Mouse (Mus musculus) retina, embryonic 14.5 days (tissue): ENCODE measurements at regions not wholly inside any gene's neighbourhood (a gene's known extent, or its start where the extent isn't known, plus 50 kb on each side); places are given as distances from the start of the nearest gene placed in this dataset.
A peak's percentile ranks its signal among the peaks of the same experiment; 100 is the strongest.

ENCODE experiments used
- DNase-seq: peaks from one replicate; pipeline ENCODE4 v3.0.0-alpha.2; 2015; ENCODE audit warnings: low spot score

DNA sequence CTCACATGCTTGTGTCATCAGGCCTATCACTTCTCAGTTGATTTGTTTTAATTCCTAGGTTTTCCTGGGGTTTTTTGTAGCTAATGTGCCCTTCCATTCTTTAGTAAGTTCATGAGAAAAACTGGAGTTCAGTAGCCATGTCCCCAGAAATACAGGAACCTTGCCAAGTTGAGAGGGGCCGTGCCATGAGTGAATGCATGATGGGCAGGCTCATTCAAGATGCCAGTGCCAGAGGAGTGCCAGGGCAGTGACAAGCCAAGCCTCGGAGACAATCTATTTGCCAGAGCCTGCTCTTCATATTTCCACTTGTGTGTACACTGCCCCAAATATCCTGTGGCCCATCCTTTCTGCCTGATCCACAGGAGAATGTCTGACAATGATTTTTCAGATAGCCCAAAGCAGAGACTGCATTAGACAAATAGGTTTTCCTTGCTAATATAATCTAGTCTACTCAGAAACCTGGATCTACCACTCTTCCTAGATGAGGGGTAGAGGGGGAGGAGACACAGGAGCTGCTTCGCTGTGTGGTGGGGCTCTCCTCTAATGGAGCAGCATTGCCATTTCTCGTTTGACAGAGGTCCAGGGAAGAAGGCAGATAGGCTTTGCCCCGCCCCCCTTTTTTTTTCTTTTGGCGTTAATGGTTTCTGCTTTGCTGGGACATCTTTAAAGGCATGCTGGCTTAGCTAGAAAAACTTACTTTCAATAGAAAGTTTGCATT lies 569.5 kb upstream of the Arid1b start:
- no peak for DNase-seq

DNA sequence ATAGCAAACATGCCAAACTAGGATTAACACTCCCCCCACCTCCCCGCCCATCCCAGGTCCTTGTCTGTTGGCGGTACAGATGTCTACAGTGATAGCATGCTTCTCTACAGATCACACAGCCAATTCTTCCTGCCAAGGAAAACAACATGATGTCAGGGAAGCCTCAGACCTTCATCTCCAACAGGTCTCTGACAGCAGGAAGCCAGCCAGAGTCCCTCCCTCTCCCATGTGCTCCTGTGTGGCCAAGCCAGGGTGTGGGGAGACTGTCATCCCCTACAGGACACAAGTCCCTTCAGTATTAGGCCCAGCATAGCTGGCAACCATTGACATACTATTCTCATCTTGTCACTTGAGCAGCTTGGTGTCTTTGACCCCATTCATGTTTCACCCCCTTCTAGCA lies 568.8 kb upstream of the Arid1b start:
- DNase-seq = no peak

DNA sequence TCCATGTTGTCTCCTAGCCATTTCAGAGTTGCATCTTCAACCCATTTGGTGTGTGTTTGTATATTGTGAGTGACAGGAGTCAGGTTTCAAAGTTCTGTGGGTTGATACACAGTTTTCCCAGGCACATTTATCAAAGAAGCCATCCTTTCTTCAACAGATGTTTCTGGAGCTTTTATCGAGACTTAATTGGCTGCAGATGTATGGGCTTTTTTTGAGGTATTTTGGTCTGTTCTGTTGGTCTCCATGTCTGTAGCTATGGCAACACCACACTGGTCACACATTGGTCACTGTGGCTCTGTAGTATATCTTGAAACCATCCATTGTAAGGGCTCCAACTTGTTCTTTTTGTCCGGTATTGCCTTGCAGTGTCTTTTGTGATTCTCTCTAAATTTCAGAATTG lies 565.1 kb upstream of the Arid1b start:
- DNase-seq = no peak

DNA sequence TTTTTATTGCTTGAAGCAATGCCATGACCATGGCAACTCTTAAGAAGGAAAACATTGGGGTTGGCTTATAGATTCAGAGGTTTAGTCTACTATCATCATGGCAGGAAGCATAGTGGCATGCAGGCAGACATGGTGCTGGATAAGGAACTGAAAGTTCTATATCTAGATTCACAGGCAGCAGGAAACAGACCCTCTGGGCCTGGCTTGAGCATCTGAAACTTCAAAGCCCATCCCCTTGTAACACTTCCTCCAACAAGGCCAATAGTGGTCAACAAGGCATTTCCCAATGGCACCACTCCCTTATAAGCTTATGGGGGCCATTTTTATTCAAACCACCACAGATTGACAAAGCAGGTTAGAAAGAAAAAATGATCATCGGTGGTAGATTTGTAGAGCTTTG lies 548.5 kb upstream of the Arid1b start:
- DNase-seq = no peak

DNA sequence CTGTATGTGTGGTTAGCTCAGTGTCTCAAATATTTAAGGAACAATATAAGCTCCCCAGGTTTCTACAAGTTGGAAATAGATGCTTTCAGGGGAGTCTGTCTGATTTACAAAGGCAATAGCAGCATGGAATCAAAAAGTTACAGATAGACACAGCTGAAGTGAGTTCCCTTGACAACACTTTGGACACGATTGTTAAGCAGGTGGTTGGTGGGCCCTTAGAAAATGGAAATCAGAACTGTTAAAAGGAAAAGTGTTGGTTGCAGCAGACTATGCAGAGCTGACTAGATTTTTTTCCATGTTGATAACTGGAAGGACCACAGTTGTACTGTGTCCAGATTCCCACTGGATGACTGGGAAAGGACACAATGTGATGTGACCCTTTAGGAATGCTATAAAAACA lies 536.6 kb upstream of the Arid1b start:
- DNase-seq = no peak

DNA sequence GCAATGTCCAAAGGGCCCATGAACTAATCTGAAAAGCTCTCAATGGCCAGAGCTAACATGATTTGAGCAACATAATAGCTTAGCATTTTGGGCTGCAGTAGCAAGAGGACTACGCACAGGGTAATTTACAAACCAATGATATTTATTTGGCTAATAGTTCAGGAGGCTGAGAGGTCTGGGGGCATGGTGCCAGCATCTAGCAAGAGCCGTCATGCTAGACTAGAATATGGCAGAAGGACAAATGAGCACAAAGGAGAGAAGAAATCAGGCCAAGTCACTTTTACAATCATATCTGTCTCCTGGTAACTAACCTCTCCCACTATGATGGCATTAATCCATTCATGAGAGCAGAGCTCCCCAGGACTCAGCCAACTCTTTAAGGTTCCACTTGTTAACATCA lies 532.6 kb upstream of the Arid1b start:
- DNase-seq = no peak

DNA sequence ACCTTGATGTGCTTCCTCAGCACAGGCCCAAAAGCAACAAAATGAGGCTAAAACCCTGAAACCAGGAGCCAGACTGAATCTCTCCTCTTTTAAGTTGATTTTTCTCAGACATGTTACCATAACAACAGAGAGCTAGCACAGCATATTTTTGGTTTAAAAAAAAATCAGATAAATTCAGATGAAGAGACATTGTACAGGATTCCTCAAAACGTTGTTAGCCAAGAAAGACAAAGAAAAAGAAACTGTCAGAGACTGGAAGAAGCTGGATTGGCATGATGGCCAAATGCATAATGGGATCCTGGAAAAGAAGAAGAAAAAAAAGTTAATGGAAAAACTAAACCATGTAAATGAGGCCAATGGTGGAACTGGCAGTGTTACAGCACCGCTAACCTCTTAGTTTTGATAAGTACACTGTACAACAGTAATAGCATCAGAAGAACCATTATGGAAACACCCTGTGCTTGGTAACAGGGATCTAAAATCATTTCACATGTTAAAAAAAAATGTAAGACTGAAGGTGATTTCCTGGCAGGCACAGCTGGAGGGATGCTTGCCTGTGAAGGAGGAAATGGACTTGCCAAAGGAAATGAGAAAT lies 529.7 kb upstream of the Arid1b start:
- DNase-seq = no peak

DNA sequence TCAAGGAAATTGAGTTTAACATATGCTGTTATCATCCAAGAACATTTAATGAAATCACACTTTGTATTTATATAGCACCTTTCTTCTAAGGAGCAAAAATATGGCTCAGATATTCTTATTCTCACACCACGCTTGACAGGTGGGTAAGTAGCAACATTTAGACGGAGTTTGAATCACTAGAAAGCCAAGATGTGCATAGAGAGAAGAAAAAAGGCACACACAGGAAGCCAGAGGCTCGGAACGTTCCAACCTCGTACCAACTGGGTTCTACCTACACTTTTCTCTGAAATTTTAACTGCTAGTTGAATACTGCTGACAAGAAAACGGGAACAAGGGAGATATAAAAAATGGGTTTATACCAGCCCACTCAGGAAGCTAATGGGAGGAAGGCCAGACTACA lies 528.4 kb upstream of the Arid1b start:
- no peak for DNase-seq

DNA sequence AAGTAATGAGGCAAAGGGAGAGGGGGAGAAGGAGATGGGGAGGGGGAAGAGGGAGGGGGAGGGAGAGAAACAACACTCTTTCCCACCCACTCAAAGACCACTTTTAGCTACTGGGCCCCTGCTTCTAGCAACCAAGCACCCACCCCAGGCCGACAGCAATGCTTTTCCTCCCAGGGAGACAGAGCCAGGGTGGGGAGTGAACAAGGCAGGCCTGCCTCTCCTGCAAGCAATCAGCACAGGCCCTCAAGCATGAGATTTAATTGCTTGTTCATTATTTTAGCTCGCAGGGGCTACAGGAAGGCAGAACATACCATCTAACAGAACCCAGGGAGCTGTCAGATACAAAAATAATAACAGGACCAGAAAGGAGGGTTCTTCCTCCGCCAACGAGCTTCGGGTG lies 521.7 kb upstream of the Arid1b start:
- peak; percentile 28 for DNase-seq

DNA sequence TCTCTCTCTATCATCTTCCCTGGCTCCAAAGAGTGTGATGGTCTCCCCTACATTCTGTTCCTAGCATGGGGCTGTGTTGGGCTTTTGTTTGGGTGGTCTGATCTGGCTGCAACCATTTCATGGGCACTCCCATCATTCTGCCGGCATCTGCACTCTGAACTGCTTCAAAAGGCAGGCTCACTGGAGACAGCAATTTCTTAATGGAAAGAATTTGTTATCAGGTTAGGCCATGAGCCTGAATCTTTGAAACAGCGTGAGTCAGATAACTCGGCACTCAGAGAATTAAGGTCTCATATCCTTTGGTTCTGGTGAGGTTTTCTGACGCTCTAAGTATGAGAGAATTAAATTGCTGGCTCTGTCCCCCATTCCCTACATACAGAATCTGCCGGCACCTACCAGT lies 519.8 kb upstream of the Arid1b start:
- DNase-seq = no peak

DNA sequence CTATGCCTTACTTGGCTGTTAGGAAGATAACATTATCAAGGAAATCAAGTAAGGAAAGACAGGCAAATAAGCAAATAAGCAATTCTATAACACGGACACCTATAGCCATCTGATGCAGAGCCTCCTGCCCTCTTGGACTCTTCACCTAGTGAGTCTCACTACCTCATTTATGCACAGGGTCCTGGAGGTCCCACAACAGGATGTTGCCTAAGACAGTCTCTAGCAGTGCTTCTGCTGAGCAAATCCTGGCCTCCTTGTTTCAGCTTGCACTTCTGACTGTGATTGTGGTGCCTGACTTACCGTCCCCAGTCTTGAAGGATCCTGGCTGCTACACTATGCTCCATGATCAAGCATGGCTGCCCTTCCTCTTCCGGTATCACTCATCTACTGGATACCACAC lies 518.5 kb upstream of the Arid1b start:
- no peak for DNase-seq

DNA sequence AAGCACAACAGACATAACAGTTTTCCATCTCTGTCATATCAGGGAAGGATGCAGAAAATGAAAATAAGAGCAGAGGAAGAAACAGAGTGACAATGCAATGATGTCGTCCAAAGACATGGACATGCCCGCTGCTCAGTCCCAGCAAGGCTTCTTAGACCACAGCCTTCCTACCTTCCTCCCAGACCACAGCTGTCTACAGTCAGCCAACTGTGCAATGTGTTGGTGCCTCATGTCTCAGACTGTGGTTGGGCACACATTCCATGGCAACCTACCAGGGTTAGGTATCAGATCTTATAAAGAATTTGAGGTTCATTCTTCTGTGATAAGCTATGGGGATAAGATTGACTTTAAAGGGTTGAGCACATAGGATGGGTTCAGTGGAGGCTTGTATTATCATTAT lies 499.7 kb upstream of the Arid1b start:
- no peak for DNase-seq

DNA sequence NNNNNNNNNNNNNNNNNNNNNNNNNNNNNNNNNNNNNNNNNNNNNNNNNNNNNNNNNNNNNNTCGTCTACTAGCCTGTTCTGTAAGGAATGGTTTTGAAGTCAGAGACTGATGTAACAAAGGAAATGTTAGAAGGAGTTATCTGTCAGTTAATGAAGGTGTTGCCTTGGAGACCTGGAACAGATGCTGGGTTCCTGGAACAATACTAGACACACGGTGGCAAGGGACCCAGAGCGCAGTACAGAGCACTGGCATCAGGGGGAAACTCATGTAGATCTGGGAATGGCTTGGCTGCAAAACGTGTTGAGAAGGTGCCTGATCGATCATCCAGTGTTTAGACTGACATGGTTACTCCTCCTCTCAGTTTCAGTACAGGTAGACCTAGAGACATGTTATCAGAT lies 493.6 kb upstream of the Arid1b start:
- DNase-seq = no peak

DNA sequence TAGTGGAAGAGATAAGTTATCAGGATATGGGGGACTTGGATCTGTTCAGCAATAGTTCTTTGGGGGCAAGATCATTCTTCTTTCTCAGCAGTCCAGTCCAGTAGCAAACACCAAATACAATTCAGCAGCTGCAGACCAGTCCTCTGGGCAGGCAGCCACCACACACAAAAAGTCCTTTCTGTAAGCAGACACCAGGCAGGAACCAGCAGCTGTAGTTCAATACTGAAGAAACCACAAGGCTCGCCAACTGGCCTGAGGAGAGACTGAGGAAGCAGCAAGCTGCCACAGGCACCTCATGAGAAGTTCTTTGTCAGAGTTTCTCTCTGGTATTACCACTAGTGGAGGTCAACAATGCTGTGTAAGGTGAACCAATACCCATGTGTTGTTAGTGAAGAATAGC lies 493.1 kb upstream of the Arid1b start:
- no peak for DNase-seq

DNA sequence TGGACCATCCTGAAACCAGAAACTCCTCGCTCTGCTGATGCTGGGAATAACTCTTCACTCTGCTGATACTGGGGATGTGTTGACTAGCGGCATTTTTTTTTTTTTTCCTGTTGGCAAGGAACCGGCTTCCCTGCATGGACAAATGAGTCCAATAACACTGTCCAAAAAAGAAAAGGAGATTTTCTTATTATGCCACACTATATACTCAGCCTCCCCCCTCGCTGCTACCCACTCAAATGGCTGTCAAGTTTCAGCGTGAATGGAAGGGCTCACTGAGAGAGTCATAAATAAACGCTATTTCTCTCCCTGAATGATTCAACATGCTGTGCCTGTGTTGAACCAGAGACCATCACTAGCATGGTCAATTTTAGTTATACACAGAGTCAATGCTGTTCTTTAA lies 489.2 kb upstream of the Arid1b start:
- DNase-seq = no peak

DNA sequence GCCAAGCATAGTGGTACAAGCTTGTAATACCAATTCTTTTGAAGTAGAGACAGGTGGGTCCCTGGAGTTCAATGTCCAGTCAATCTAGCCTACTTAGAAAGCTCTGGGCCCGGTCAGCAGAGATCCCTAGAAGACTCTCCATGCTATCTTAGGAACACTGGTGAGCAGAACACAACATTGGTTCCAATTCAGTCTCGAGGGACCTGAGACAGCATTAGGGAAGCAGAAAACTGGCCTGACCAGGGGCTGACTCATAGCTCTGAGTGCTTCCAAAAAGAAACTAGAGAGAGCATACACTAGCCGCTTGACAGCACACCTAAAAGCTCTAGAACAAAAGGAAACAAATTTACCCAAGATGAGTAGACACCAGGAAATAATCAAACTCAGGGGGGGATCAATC lies 484.6 kb upstream of the Arid1b start:
- no peak for DNase-seq

DNA sequence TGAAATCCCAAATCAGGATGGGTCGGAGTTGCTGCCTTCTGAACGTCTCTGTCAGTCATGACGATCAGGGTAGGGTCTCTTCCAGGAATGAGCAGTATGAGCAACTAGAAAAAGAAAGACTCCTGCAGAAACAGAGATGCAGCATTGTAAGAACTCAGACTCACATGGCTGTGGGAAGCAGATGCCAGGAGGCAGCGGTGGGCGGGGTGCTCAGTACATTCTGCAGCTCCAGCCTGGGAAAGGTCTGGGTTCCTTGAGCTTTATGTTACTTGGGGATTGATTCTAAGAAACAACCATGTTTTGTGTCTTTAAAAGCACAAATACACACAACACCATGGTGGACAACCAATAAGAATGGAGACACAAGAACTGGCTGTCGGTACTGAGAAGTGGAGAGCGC lies 478.0 kb upstream of the Arid1b start:
- no peak for DNase-seq

DNA sequence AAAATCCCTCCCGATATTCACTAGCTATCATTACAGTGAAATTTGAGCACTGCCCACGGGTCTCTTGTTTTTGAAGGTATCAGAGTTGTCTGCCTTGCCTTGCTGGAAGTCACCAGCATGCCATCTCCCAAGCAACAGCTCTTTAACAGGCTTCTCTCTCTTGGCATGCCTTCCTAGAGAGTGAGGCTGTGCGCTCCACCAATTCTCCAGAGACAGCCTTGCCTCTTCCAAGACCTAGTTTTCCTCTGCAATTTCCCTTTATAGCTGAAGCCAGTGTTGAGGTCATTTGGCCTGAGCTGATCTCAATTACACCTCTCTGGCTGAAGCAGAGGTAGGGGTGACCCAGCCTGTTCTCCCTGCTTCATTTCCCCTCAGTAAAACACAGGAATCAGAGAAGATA lies 477.3 kb upstream of the Arid1b start:
- DNase-seq = no peak

DNA sequence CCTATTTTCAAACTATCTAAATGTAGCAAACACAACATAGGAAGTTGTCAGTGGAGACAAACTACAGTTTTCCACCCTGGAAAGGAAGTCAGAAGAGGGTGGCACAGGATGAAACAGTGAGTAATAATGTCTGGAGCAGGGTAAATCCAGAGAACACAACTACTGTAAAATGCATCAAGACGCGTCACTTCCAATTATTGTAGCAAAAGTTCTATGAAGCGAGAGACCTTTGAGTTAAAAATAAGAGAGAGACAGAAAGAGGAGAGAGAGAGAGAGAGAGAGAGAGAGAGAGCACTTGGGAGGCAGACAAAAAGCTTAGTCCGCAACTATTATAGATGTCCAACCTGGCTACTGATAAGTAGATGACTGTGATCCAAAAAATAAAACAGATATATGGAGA lies 473.1 kb upstream of the Arid1b start:
- peak; percentile 54 for DNase-seq

DNA sequence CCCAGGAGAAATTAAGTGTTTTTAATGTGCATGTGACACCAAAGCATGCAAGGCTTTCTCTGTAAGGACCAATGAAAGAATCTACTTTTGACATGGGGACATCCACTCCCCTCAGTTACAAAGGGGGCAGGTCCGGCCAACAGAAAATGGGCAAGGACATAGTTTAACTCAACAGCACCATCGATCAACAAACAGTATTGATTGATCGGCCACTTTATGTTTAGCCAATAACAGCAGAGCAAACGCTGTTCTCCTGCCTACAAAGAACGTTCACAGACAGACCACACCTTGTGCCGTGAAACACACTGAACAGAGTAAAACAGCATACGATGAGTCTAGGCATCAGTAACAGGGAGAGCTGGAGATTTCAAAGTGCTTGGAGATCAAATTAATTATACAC lies 467.7 kb upstream of the Arid1b start:
- no peak for DNase-seq

DNA sequence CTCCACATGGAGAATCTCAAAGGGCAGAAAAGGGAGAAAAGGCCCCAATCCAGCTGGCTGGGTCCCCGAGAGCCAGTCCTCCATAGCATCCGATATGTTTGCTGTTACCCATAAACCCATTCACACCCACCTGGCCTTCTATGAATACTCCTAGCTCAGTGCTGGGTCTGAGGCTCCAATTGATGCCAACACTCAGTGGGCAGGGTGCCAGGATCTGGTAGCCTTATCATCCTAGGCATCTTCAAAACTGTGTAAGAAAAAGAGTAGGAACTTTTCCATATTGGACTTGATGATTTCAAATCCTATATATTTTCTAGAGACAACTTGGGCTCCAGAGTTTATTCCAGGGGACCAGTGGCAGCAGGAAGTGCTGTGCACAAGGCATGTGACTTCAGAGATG lies 462.0 kb upstream of the Arid1b start:
- no peak for DNase-seq

DNA sequence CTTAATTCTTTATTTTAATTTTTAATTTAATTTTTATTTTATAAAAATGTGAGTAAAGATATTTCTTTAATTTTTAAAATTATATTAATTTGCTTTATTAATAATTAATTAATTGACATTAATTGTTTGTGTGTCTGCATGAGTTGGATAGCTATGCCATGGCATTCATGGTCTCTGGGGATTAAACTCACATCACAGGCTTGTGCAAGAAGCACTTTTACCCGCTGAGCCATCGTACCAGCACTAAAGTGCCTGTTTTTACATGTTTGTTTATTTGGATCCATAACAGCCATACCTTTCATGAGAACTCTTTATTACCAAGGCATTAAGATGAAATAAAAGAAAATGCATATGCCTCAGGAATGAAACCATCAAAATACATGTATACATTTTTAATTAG lies 453.7 kb upstream of the Arid1b start:
- DNase-seq = no peak

DNA sequence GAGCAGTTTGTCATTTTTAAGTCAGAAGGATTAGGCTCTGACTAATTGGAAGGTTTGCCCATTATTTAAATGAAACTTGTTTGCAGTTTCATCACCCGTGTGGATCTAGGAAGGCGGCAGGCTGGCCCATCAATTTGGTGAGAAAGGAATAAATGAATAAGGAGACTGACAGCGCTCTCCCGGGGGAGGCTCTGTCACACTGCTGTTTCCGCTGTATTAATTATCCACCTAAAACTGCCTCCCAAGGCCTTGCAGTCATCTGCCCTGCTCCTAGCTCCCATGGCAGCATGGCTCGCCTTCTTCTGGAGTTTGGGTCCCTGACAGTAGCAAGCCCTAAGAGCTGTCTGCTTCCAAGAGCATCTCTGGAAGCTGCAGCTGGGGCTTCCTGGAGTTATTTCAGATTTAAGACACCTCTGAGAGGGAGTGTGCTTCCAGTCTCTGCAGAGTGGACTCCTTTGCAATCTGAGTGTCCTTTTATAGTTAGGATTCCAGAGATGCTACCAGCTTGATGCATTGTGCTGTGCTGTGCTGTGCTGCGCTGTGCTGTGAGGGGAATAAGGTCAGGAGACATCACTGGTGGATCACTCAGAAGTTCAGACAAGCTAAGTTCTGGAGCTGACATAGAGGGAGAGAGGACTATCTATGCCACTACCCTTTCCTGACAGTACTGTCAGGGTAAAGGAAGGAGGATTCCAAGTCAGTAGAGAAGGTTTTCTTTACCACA lies 452.9 kb upstream of the Arid1b start:
- DNase-seq = peak; percentile 51

DNA sequence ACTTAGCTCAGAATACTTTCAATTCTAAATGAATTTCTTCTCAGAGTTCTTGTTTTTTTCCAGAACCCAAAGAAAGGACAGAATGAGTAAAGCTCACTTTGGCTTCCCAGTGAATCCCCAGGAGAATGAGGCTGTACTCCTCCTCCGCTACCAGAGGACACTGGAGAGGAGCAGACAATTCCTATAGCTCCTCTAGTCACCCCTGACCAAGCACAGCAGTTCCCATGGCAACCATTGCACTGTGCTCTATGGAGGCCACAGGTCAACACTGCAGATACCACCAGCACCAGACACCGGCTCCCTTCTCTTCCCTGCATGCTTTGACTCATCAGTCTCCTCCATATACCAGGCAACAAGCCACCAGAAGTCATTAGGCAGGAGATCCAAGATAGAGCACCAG lies 447.6 kb upstream of the Arid1b start:
- no peak for DNase-seq
